Mouse (Mus musculus): ENCODE data around the gene Chrnb4. TPM values are rescaled to one million over a fixed set of nuclear protein-coding genes. Genes with fewer than 3 reads are reported as not detected.

Chrnb4 gene
- 0.76 and 2.0 TPM in 2 replicates for polyA plus RNA-seq (2012; rRNA removed)

DNA sequence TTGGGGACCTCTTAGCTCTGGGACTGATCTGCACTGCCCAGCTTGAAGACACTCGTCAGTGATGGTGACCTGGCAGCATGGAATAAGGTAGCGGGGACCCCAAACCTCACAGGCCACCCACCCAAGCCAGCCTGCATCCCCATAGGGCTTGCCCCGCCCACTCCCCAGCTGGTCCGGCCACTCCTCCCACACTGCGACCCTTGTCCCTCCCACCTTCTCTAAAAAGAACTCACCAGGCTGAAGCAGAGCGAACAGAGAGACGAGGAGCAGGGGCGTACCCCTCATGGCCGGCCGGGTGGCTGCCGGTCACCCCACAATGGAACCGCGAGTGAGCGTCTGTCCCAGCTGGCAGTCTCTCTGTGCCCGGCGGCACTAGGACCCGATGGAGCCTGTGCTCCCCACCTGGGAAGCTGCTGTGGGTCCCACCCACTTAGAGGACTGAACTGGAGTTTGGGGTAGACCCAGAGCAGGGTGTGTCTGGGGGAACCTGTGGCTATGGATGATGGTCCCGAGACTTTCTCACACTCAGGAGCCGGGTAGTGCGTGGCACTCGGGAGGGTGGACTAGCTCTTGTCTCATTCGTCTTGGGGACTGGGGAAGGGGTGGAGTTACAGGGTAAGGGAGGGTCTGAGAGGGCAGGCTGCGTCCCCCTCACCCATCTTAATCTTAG, at the start of gene Chrnb4:
Gene Chrnb4 (minus strand): TSS at position 569 of the 670 bp plus-strand sequence.
- TF ChIP-seq POLR2A (IDR thresholded peaks at IDR 0.05; ENCODE audit: low read depth, low read length) (no peak), CTCF (IDR thresholded peaks at IDR 0.05; ENCODE audit: extremely low read depth, insufficient read length, insufficient replicate concordance, low read depth, low read length) (no peak)
- Histone ChIP-seq H3K36me3 (ENCODE audit: control insufficient read depth, insufficient read depth, low read length) (no peaks in the 10 kb centered on the region), H3K27ac (ENCODE audit: insufficient read depth, low read depth, low read length) (no peak within 1 kb of the TSS), H3K4me3 (ENCODE audit: low read depth, low read length) (peak within 1 kb of the TSS; percentile 58), H3K27me3 (ENCODE audit: control insufficient read depth, insufficient read depth, low read length) (peaks cover 4% of the 10 kb centered on the region; the same call in 1 of the 2 replicates), H3K4me1 (ENCODE audit: control insufficient read depth, insufficient read depth, insufficient read length, low read length) (peaks cover 10% of the 10 kb centered on the region)
- 2% methylated on average over 23 of the region's 23 CpGs for WGBS

- Histone ChIP-seq H3K4me1 (ENCODE audit: control insufficient read depth, insufficient read depth, insufficient read length, low read length) (0 out of 2 replicates have a peak, but pooled peaks cover 2% of the 10 kb centered on the region), H3K27me3 (ENCODE audit: control insufficient read depth, insufficient read depth, low read length) (no peaks in the 10 kb centered on the region), H3K4me3 (ENCODE audit: low read depth, low read length) (no peak overlapping the region), H3K27ac (ENCODE audit: insufficient read depth, low read depth, low read length) (no peak overlapping the region), H3K36me3 (ENCODE audit: control insufficient read depth, insufficient read depth, low read length) (no peaks in the 10 kb centered on the region)
- 89% methylated on average over 4 of the region's 4 CpGs for WGBS
- TF ChIP-seq POLR2A (IDR thresholded peaks at IDR 0.05; ENCODE audit: low read depth, low read length): no peak
- no peak for TF ChIP-seq CTCF (IDR thresholded peaks at IDR 0.05; ENCODE audit: extremely low read depth, insufficient read length, insufficient replicate concordance, low read depth, low read length)
These were observed 48.3 kb upstream of the Chrnb4 start for GRCm38 (mm10) chr9:55096870-55097269.

DNA sequence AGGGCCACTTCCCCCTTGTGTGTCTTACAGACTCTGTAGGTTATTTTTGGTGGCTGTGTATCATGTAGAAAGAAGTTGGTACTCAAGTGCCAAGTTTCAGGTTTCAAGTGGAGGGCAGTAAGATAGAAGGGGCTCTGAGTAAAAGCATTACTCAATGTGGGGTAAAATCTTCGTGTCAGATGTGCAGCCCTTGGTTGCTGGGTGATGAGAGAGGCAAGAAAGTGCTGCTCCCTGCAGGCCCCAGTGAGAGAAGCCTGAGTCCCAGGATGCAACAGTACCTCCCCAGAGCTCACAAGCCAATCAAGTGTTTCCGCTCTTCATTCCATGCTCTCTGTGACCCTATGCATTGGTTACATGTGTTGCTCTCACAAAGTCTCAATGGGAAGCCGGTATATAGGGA, 47.5 kb upstream of the Chrnb4 start:
- Histone ChIP-seq H3K36me3 (ENCODE audit: control insufficient read depth, insufficient read depth, low read length) (no peaks in the 10 kb centered on the region), H3K27ac (ENCODE audit: insufficient read depth, low read depth, low read length) (no peak overlapping the region), H3K4me3 (ENCODE audit: low read depth, low read length) (no peak overlapping the region), H3K4me1 (ENCODE audit: control insufficient read depth, insufficient read depth, insufficient read length, low read length) (0 out of 2 replicates have a peak, but pooled peaks cover 2% of the 10 kb centered on the region), H3K27me3 (ENCODE audit: control insufficient read depth, insufficient read depth, low read length) (no peaks in the 10 kb centered on the region)
- no peak for TF ChIP-seq POLR2A (IDR thresholded peaks at IDR 0.05; ENCODE audit: low read depth, low read length)
- TF ChIP-seq CTCF (IDR thresholded peaks at IDR 0.05; ENCODE audit: extremely low read depth, insufficient read length, insufficient replicate concordance, low read depth, low read length): no peak
- WGBS: 65% methylated on average over 3 of the region's 3 CpGs

GRCm38 (mm10) chr9:55090141-55090540, 41.6 kb upstream of the Chrnb4 start:
- WGBS: 46% methylated on average over 5 of the region's 5 CpGs
- no peak overlapping the region for H3K27ac ChIP-seq (ENCODE audit: insufficient read depth, low read depth, low read length)
- TF ChIP-seq POLR2A (IDR thresholded peaks at IDR 0.05; ENCODE audit: low read depth, low read length): no peak
- no peak for TF ChIP-seq CTCF (IDR thresholded peaks at IDR 0.05; ENCODE audit: extremely low read depth, insufficient read length, insufficient replicate concordance, low read depth, low read length)
- no peaks in the 10 kb centered on the region for H3K27me3 ChIP-seq (ENCODE audit: control insufficient read depth, insufficient read depth, low read length)
- no peaks in the 10 kb centered on the region for H3K4me1 ChIP-seq (ENCODE audit: control insufficient read depth, insufficient read depth, insufficient read length, low read length)
- H3K36me3 ChIP-seq (ENCODE audit: control insufficient read depth, insufficient read depth, low read length): no peaks in the 10 kb centered on the region
- H3K4me3 ChIP-seq (ENCODE audit: low read depth, low read length): no peak overlapping the region

GRCm38 (mm10) chr9:55089226-55089625, 40.6 kb upstream of the Chrnb4 start:
- no peaks in the 10 kb centered on the region for H3K36me3 ChIP-seq (ENCODE audit: control insufficient read depth, insufficient read depth, low read length)
- no peaks in the 10 kb centered on the region for H3K4me1 ChIP-seq (ENCODE audit: control insufficient read depth, insufficient read depth, insufficient read length, low read length)
- H3K4me3 ChIP-seq (ENCODE audit: low read depth, low read length): no peak overlapping the region
- no peak for TF ChIP-seq CTCF (IDR thresholded peaks at IDR 0.05; ENCODE audit: extremely low read depth, insufficient read length, insufficient replicate concordance, low read depth, low read length)
- TF ChIP-seq POLR2A (IDR thresholded peaks at IDR 0.05; ENCODE audit: low read depth, low read length): no peak
- 70% methylated on average over 2 of the region's 2 CpGs for WGBS
- H3K27ac ChIP-seq (ENCODE audit: insufficient read depth, low read depth, low read length): no peak overlapping the region
- no peaks in the 10 kb centered on the region for H3K27me3 ChIP-seq (ENCODE audit: control insufficient read depth, insufficient read depth, low read length)

DNA sequence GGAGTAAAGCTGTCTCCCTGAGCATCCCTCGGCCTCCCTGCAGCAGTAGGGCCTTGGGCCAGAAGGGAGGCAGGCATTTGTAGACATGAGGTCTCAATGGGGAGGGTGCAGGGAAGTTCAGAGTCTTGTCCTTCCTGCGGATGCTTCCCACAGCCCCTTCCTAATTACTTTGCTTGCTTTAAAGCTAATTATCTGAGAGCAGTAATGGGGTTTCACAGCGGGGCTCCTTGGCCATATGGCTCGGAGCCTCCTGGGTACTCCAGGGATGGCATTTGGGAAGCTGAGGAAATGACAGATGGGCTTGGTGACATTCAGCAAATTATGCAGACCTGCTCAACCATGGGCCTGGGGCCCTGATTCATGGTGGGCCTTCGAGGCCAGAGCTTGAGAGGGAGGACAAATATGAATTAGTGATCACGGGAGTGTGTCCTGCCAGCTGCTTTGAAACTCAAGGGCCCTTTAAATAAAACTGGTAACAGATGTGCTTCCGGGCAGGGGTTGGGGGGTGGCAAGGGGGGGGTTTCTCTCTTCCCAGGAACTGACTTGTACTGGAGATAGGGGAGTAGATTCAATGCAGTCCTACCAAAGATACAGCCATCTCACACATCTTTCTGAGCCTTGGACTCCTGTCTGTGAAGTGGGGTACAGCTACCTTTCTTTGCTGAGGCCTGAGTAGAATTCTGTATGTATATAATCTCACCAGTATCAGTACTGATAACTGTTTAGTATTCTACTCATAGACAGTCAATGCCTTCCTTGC, 34.8 kb upstream of the Chrnb4 start:
- H3K27ac ChIP-seq (ENCODE audit: insufficient read depth, low read depth, low read length): no peak overlapping the region
- TF ChIP-seq POLR2A (IDR thresholded peaks at IDR 0.05; ENCODE audit: low read depth, low read length) (no peak), CTCF (IDR thresholded peaks at IDR 0.05; ENCODE audit: extremely low read depth, insufficient read length, insufficient replicate concordance, low read depth, low read length) (no peak)

DNA sequence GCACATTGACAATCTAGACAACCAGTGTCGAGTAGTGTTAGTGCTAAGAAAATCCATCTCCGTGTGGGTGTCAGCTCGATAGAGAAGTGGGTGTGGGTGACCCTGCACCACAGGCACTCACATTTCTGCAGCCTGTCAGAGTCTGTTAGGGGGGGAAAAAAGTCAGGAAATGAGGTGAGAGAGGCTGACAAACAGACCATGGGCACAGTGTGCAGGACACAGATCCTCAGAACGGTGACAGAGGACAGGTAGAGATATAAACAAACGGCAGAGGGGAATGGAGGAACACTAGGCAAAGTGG, 19.3 kb upstream of the Chrnb4 start:
- TF ChIP-seq CTCF (IDR thresholded peaks at IDR 0.05; ENCODE audit: extremely low read depth, insufficient read length, insufficient replicate concordance, low read depth, low read length) (no peak), POLR2A (IDR thresholded peaks at IDR 0.05; ENCODE audit: low read depth, low read length) (no peak)
- no peak overlapping the region for H3K27ac ChIP-seq (ENCODE audit: insufficient read depth, low read depth, low read length)
- no peaks in the 10 kb centered on the region for H3K36me3 ChIP-seq (ENCODE audit: control insufficient read depth, insufficient read depth, low read length)
- H3K27me3 ChIP-seq (ENCODE audit: control insufficient read depth, insufficient read depth, low read length): no peaks in the 10 kb centered on the region
- H3K4me3 ChIP-seq (ENCODE audit: low read depth, low read length): no peak overlapping the region
- no peaks in the 10 kb centered on the region for H3K4me1 ChIP-seq (ENCODE audit: control insufficient read depth, insufficient read depth, insufficient read length, low read length)
- WGBS: 60% methylated on average over 5 of the region's 5 CpGs

More for the DNA sequence above, 34.8 kb upstream of the Chrnb4 start:
- Histone ChIP-seq H3K4me3 (ENCODE audit: low read depth, low read length) (no peak overlapping the region), H3K27me3 (ENCODE audit: control insufficient read depth, insufficient read depth, low read length) (no peaks in the 10 kb centered on the region), H3K36me3 (ENCODE audit: control insufficient read depth, insufficient read depth, low read length) (no peaks in the 10 kb centered on the region), H3K4me1 (ENCODE audit: control insufficient read depth, insufficient read depth, insufficient read length, low read length) (no peaks in the 10 kb centered on the region)
- WGBS: 63% methylated on average over 7 of the region's 7 CpGs
